Mouse (Mus musculus): ENCODE results near the gene Nt5dc3. TPM values are rescaled to one million over a fixed set of nuclear protein-coding genes. Genes with fewer than 3 reads are reported as not detected.

The Nt5dc3 gene
- polyA plus RNA-seq, 1 experiment from 2014 or later = 0.69 TPM

DNA sequence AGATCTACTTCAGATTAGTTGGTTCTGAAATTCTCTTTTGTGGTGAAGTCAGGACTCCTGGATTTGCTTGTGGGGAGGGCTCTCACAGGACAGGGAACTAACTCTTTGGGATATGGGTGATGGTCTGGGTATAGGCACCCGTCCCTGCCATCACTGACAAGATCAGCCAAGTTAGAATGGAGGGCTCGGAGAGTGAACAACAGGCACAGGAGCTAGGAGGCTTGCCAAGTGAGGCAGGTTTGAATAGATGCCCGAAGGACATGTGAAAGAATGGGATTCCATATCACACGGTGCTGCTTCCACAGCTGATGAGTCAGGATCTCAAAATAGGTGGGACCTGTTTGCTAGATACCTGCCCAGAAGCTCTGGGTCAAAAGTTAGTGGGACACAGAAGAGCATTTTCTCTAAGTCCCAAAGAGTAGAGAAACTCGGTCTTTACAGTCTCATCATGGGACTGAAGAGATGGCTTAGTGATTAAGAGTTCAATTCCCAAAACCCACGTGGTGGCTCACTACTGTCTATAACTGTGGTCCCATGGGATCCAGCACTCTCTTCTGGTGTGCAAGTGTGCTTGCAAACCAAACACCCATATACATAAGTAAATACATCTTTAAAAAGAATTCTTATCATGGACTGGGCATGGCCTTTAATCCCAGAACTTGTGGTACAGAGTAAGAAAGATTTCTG is 22.8 kb upstream of the Nt5dc3 start:
- Histone ChIP-seq H3K4me2 (replicated peaks; ENCODE audit: low read depth) (no peak overlapping the region), H3K4me3 (ENCODE audit: low read depth, low read length) (no peak overlapping the region), H3K9me3 (ENCODE audit: control insufficient read depth) (no peaks in the 10 kb centered on the region), H3K27ac (ENCODE audit: low read depth, low read length) (no peak overlapping the region), H3K4me1 (replicated peaks; ENCODE audit: control insufficient read depth, insufficient read depth, low read length) (no peaks in the 10 kb centered on the region), H3K36me3 (ENCODE audit: control insufficient read depth, insufficient read depth) (no peaks in the 10 kb centered on the region), H3K27me3 (replicated peaks; ENCODE audit: control insufficient read depth, insufficient read depth, low read length) (no peaks in the 10 kb centered on the region), H3K9ac (ENCODE audit: low read depth, low read length) (no peak overlapping the region)
- ATAC-seq = no peak
- WGBS = 77% methylated on average over 6 of the region's 6 CpGs
- no peak for TF ChIP-seq CTCF (IDR thresholded peaks at IDR 0.05; ENCODE audit: low read depth)

DNA sequence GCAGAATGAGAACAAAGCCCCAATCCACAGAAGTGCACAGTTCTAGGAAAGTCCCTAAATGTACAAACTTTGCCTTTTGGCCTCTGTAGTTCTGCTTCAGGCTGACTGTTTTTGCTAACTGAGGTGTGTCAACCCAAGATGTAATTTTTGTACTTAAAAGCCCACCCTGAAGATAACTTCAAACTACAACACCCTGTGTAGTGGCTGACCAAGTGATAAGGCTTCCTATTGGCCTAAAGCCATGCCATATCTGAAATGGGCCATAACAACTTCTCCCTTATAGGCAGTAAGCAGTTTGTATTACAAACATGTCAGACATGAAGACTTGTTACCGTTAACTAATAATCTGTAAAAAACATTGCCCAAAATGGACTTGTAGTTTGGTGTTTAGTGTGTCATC is 21.1 kb upstream of the Nt5dc3 start:
- Histone ChIP-seq H3K9me3 (ENCODE audit: control insufficient read depth) (no peaks in the 10 kb centered on the region), H3K27me3 (replicated peaks; ENCODE audit: control insufficient read depth, insufficient read depth, low read length) (no peaks in the 10 kb centered on the region), H3K9ac (ENCODE audit: low read depth, low read length) (no peak overlapping the region), H3K4me1 (replicated peaks; ENCODE audit: control insufficient read depth, insufficient read depth, low read length) (no peaks in the 10 kb centered on the region), H3K36me3 (ENCODE audit: control insufficient read depth, insufficient read depth) (no peaks in the 10 kb centered on the region), H3K27ac (ENCODE audit: low read depth, low read length) (no peak overlapping the region), H3K4me3 (ENCODE audit: low read depth, low read length) (no peak overlapping the region), H3K4me2 (replicated peaks; ENCODE audit: low read depth) (no peak overlapping the region)
- no peak for ATAC-seq
- no peak for TF ChIP-seq CTCF (IDR thresholded peaks at IDR 0.05; ENCODE audit: low read depth)
- WGBS = 100% methylated on average over 1 of the region's 1 CpGs

DNA sequence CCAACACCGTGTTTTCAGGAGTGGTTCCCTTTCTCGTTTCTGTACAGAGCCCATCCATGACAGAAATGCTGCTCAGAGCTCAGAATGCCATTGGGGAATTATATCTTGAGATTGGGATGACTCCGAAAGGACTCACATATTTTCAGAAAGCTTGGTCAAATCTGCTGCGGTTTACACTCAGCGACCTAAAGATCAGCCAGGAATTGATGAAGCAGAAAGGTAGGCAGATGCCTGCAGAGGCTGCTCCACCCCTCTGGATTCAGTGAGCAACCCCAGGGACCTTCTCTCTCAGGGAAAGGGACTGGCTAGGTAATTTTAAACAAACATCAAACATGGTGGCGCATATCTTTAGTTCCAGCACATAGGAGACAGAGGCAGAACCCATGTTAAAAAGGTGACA is 20.6 kb upstream of the Nt5dc3 start:
- WGBS = 89% methylated on average over 6 of the region's 6 CpGs
- no peak for TF ChIP-seq CTCF (IDR thresholded peaks at IDR 0.05; ENCODE audit: low read depth)
- Histone ChIP-seq H3K9me3 (ENCODE audit: control insufficient read depth) (0 out of 2 replicates have a peak, but pooled peaks cover 2% of the 10 kb centered on the region), H3K4me3 (ENCODE audit: low read depth, low read length) (no peak overlapping the region), H3K27me3 (replicated peaks; ENCODE audit: control insufficient read depth, insufficient read depth, low read length) (no peaks in the 10 kb centered on the region), H3K36me3 (ENCODE audit: control insufficient read depth, insufficient read depth) (no peaks in the 10 kb centered on the region), H3K4me1 (replicated peaks; ENCODE audit: control insufficient read depth, insufficient read depth, low read length) (no peaks in the 10 kb centered on the region), H3K27ac (ENCODE audit: low read depth, low read length) (no peak overlapping the region), H3K9ac (ENCODE audit: low read depth, low read length) (no peak overlapping the region), H3K4me2 (replicated peaks; ENCODE audit: low read depth) (no peak overlapping the region)
- ATAC-seq = no peak

DNA sequence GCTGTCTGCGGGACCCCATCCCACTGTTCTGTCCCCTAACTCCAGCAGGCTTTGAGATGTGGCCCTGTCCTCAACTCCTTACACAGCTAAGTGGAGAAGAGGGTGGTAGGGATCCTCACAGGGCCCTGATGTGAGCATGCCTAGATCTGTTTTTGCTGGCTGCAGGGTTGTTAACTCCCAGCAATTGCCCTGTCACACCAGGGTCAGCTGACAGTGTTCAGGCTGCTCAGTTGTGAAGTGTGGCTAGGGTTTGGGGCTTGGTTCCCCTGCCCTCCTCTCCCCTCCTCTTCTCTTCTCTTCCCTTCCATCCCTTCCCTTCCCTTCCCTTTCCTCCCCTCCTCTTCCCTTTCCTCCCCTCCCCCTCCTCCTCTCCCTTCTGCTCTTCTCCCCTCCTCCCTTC is 17.6 kb upstream of the Nt5dc3 start:
- no peak for ATAC-seq
- Histone ChIP-seq H3K4me1 (replicated peaks; ENCODE audit: control insufficient read depth, insufficient read depth, low read length) (no peaks in the 10 kb centered on the region), H3K9ac (ENCODE audit: low read depth, low read length) (no peak overlapping the region), H3K36me3 (ENCODE audit: control insufficient read depth, insufficient read depth) (no peaks in the 10 kb centered on the region), H3K27ac (ENCODE audit: low read depth, low read length) (no peak overlapping the region), H3K4me2 (replicated peaks; ENCODE audit: low read depth) (no peak overlapping the region), H3K27me3 (replicated peaks; ENCODE audit: control insufficient read depth, insufficient read depth, low read length) (no peaks in the 10 kb centered on the region), H3K4me3 (ENCODE audit: low read depth, low read length) (no peak overlapping the region), H3K9me3 (ENCODE audit: control insufficient read depth) (0 out of 2 replicates have a peak, but pooled peaks cover 2% of the 10 kb centered on the region)
- TF ChIP-seq CTCF (IDR thresholded peaks at IDR 0.05; ENCODE audit: low read depth) = no peak
- 90% methylated on average over 1 of the region's 1 CpGs for WGBS

DNA sequence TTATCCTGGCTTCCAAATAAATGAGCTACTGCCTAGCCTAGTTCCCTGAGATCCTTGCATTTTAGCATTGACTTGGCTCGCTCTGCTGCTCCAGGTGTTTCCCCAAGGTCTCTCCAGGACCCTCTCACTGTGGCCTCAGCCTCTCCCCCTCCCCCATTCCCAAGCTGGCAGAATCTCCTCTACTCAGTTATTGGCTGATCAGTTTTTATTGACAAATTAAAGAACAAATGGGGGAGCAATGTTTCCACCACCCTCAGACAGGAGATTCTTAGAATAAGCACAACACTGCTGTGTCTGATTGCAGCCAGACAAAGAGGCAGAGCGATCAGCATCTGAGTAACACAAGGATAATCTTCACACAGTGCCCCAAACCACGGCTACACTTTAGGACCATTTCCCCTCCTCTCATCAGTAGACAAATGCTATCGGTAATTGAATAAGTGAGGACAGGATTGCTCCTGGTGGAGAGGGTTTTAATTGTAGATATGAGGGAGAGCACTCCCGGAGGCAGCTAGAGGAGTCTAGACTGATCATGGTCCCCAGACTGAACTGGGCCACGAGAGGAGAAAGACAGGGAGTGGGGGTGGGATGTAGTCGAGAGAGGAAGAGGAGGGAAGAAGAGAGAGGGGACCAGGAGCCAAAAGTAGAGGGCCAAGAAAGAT is 17.0 kb upstream of the Nt5dc3 start:
- Histone ChIP-seq H3K9ac (ENCODE audit: low read depth, low read length) (no peak overlapping the region), H3K27ac (ENCODE audit: low read depth, low read length) (no peak overlapping the region), H3K27me3 (replicated peaks; ENCODE audit: control insufficient read depth, insufficient read depth, low read length) (no peaks in the 10 kb centered on the region), H3K4me2 (replicated peaks; ENCODE audit: low read depth) (no peak overlapping the region), H3K36me3 (ENCODE audit: control insufficient read depth, insufficient read depth) (no peaks in the 10 kb centered on the region), H3K4me3 (ENCODE audit: low read depth, low read length) (no peak overlapping the region), H3K4me1 (replicated peaks; ENCODE audit: control insufficient read depth, insufficient read depth, low read length) (no peaks in the 10 kb centered on the region), H3K9me3 (ENCODE audit: control insufficient read depth) (0 out of 2 replicates have a peak, but pooled peaks cover 2% of the 10 kb centered on the region)
- TF ChIP-seq CTCF (IDR thresholded peaks at IDR 0.05; ENCODE audit: low read depth) = no peak
- 59% methylated on average over 7 of the region's 7 CpGs for WGBS
- no peak for ATAC-seq

DNA sequence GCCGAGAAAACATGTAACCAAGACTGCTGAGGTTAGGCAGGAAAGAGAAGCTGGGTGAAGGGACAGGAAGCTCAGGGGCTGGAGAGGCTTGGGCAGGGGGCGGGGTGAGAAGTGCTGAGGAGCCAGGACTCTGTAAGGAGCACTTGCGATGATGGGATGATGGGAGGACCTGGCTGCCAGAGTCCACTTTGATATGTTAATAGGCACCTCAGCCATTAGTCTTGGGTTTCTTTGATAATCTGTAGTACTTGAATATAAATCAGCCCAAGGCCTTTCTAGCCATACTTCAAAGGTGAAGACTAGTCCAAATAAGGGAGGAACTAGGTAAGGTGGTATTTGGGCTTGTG is 16.4 kb upstream of the Nt5dc3 start:
- TF ChIP-seq CTCF (IDR thresholded peaks at IDR 0.05; ENCODE audit: low read depth) = no peak

More for the DNA sequence above, 16.4 kb upstream of the Nt5dc3 start:
- H3K9ac ChIP-seq (ENCODE audit: low read depth, low read length) = no peak overlapping the region
- H3K27me3 ChIP-seq (replicated peaks; ENCODE audit: control insufficient read depth, insufficient read depth, low read length) = no peaks in the 10 kb centered on the region
- no peak overlapping the region for H3K4me2 ChIP-seq (replicated peaks; ENCODE audit: low read depth)
- no peaks in the 10 kb centered on the region for H3K36me3 ChIP-seq (ENCODE audit: control insufficient read depth, insufficient read depth)
- H3K4me1 ChIP-seq (replicated peaks; ENCODE audit: control insufficient read depth, insufficient read depth, low read length) = no peaks in the 10 kb centered on the region
- no peak overlapping the region for H3K4me3 ChIP-seq (ENCODE audit: low read depth, low read length)
- ATAC-seq = no peak
- no peak overlapping the region for H3K27ac ChIP-seq (ENCODE audit: low read depth, low read length)
- 0 out of 2 replicates have a peak, but pooled peaks cover 2% of the 10 kb centered on the region for H3K9me3 ChIP-seq (ENCODE audit: control insufficient read depth)
- WGBS = 74% methylated on average over 3 of the region's 3 CpGs

Measured in intestine, postnatal 0 days (tissue).